Mouse (Mus musculus): ENCODE measurements around the gene Fam98a. TPM values are rescaled to one million over a fixed set of nuclear protein-coding genes. Genes with fewer than 3 reads are reported as not detected.

Gene Fam98a
- total RNA-seq (2022), result 10 to 100 TPM; 36.4 to 43.3 (median 39.8) TPM

GRCm38 (mm10) chr17:75551512-75552400 lies at the start of gene Fam98a:
Gene Fam98a, minus strand, starts transcription at chr17:75551946.
- DNase-seq (ENCODE audit: low spot score in 2 of 2), result peak; percentile 84 to 97

GRCm38 (mm10) chr17:75598652-75599051 lies 46.9 kb upstream of the Fam98a start:
- no peak for DNase-seq (ENCODE audit: low spot score in 2 of 2)

- DNase-seq (ENCODE audit: low spot score in 2 of 2), result no peak
These were observed 31.0 kb upstream of the Fam98a start for GRCm38 (mm10) chr17:75582738-75583137.

GRCm38 (mm10) chr17:75575608-75576007 lies 23.9 kb upstream of the Fam98a start:
- DNase-seq (ENCODE audit: low spot score in 2 of 2), result no peak

- no peak for DNase-seq (ENCODE audit: low spot score in 2 of 2)
These were observed 6.3 kb upstream of the Fam98a start for GRCm38 (mm10) chr17:75558041-75558440.

- DNase-seq (ENCODE audit: low spot score in 2 of 2), result no peak
These were observed 5.3 kb upstream of the Fam98a start for GRCm38 (mm10) chr17:75557031-75557430.

GRCm38 (mm10) chr17:75550771-75551413 lies 854 bp downstream of the Fam98a start:
- DNase-seq (ENCODE audit: low spot score in 2 of 2), result no peak

GRCm38 (mm10) chr17:75544262-75544661 lies 7.5 kb downstream of the Fam98a start:
- DNase-seq (ENCODE audit: low spot score in 2 of 2), result no peak

- no peak for DNase-seq (ENCODE audit: low spot score in 2 of 2)
These were observed 8.3 kb downstream of the Fam98a start for GRCm38 (mm10) chr17:75543434-75543833.

GRCm38 (mm10) chr17:75539841-75540240 lies 11.9 kb downstream of the Fam98a start:
- no peak for DNase-seq (ENCODE audit: low spot score in 2 of 2)

GRCm38 (mm10) chr17:75539130-75539529 lies 12.6 kb downstream of the Fam98a start:
- no peak for DNase-seq (ENCODE audit: low spot score in 2 of 2)

- DNase-seq (ENCODE audit: low spot score in 2 of 2), result no peak
These were observed 13.3 kb downstream of the Fam98a start for GRCm38 (mm10) chr17:75538431-75538830.

GRCm38 (mm10) chr17:75537050-75537445 lies 14.7 kb downstream of the Fam98a start:
- DNase-seq (ENCODE audit: low spot score in 2 of 2), result no peak

GRCm38 (mm10) chr17:75536396-75537049 lies 15.2 kb downstream of the Fam98a start:
- no peak for DNase-seq (ENCODE audit: low spot score in 2 of 2)

GRCm38 (mm10) chr17:75535612-75536011 lies 16.1 kb downstream of the Fam98a start:
- no peak for DNase-seq (ENCODE audit: low spot score in 2 of 2)

- no peak for DNase-seq (ENCODE audit: low spot score in 2 of 2)
These were observed 17.3 kb downstream of the Fam98a start for GRCm38 (mm10) chr17:75534314-75535020.

GRCm38 (mm10) chr17:75532469-75532986 lies 19.2 kb downstream of the Fam98a start:
- DNase-seq (ENCODE audit: low spot score in 2 of 2), result no peak

- DNase-seq (ENCODE audit: low spot score in 2 of 2), result no peak
These were observed 22.4 kb downstream of the Fam98a start for GRCm38 (mm10) chr17:75529222-75529935.

GRCm38 (mm10) chr17:75526411-75526810 lies 25.3 kb downstream of the Fam98a start:
- DNase-seq (ENCODE audit: low spot score in 2 of 2), result no peak

- no peak for DNase-seq (ENCODE audit: low spot score in 2 of 2)
These were observed 27.9 kb downstream of the Fam98a start for GRCm38 (mm10) chr17:75523812-75524211.

Measured in left cerebral cortex, adult 8-10 months (tissue).